Mouse (Mus musculus) limb, embryonic 15.5 days (tissue): ENCODE data around the gene Gm10024. TPM values are rescaled to one million over a fixed set of nuclear protein-coding genes. Genes with fewer than 3 reads are reported as not detected.
"Not testable (repeated sequence)": the region's sequence is repeated elsewhere in the genome, so short reads cannot be mapped to it uniquely, and the experiment has no call there.

Experiments
- ATAC-seq: fragments of 200-750 bp; cut with Nextera tagmentation; 2 replicates; pipeline ENCODE4 v1.8.0; 2017; ENCODE audit warnings: low read depth, moderate TSS enrichment; ENCODE audit not compliant: insufficient number of reproducible peaks, low FRiP score, low TSS enrichment
- H3K27ac ChIP-seq: fragments of 300-500 bp; sonication (generic); 2 replicates; pipeline ENCODE4 v1.5.1; 2015; ENCODE audit warnings: moderate library complexity, mild to moderate bottlenecking, inconsistent platforms
- H3K27me3 ChIP-seq: fragments of 300-500 bp; sonication (generic); 2 replicates; pipeline ENCODE4 v1.6.1; 2015; ENCODE audit warnings: inconsistent platforms
- H3K36me3 ChIP-seq: fragments of 300-500 bp; sonication (generic); 2 replicates; pipeline ENCODE4 v1.6.1; 2015; ENCODE audit warnings: inconsistent platforms
- H3K4me1 ChIP-seq: fragments of 300-500 bp; sonication (generic); 2 replicates; pipeline ENCODE4 v1.6.1; 2015; ENCODE audit warnings: inconsistent platforms
- H3K4me2 ChIP-seq: fragments of 300-500 bp; sonication (generic); 2 replicates; pipeline ENCODE4 v1.6.1; 2015; ENCODE audit warnings: mild to moderate bottlenecking, inconsistent platforms
- H3K4me3 ChIP-seq: fragments of 300-500 bp; sonication (generic); 2 replicates; pipeline ENCODE4 v1.5.1; 2015; ENCODE audit warnings: mild to moderate bottlenecking, inconsistent platforms
- H3K9ac ChIP-seq: fragments of 300-500 bp; sonication (generic); 2 replicates; pipeline ENCODE4 v1.6.1; 2015; ENCODE audit warnings: inconsistent platforms
- H3K9me3 ChIP-seq: fragments of 300-500 bp; sonication (generic); 2 replicates; pipeline ENCODE4 v1.6.1; 2016; ENCODE audit warnings: inconsistent platforms
- WGBS: fragments of 180-500 bp; shearing (Covaris S2); methylation state at CpG from one replicate; pipeline ENCODE4 v1.1.7; 2015; 5-methylcytosine and 5-hydroxymethylcytosine counted together
- polyA plus RNA-seq: library from polyadenylated mRNA; unstranded; fragments of >200 nt; fragmentation: Nextera tagmentation; extraction: Ambion mirVana; gene quantifications from 2 replicates; pipeline ENCODE4 v1.2.1, GENCODE M21; 2015

The Gm10024 gene
- polyA plus RNA-seq: 1.2 and 1.4 TPM in 2 replicates

- not testable (repeated sequence) for H3K9me3 ChIP-seq, H3K27me3 ChIP-seq, H3K36me3 ChIP-seq, H3K4me1 ChIP-seq, H3K9ac ChIP-seq, ATAC-seq, H3K4me3 ChIP-seq, H3K4me2 ChIP-seq, H3K27ac ChIP-seq
Measured at GRCm38 (mm10) chr10:77711157-77711556, at the start of gene Gm10024. Gene Gm10024 (plus strand): TSS chr10:77711457.

- Histone ChIP-seq H3K4me3 (no peak overlapping the region), H3K4me1 (peaks cover 29% of the 10 kb centered on the region), H3K27ac (no peak overlapping the region), H3K9ac (no peak overlapping the region), H3K9me3 (no peaks in the 10 kb centered on the region), H3K27me3 (peaks cover 15% of the 10 kb centered on the region; the same call in 1 of the 2 replicates), H3K4me2 (peak overlapping the region; percentile 26), H3K36me3 (no peaks in the 10 kb centered on the region)
- no peak for ATAC-seq
- WGBS: 17% methylated on average over 43 of the region's 43 CpGs
Measured at GRCm38 (mm10) chr10:77663949-77664665, 47.1 kb upstream of the Gm10024 start.

GRCm38 (mm10) chr10:77666342-77666741 is 44.9 kb upstream of the Gm10024 start:
- H3K4me2 ChIP-seq: 0 out of 2 replicates have a peak overlapping the region, but pooled peaks have one; percentile 5
- no peak overlapping the region; the same call in 1 of the 2 replicates for H3K27ac ChIP-seq
- no peak overlapping the region for H3K9ac ChIP-seq
- no peaks in the 10 kb centered on the region for H3K36me3 ChIP-seq
- 29% methylated on average over 8 of the region's 8 CpGs for WGBS
- peaks cover 15% of the 10 kb centered on the region; the same call in 1 of the 2 replicates for H3K27me3 ChIP-seq
- peak; percentile 64 for ATAC-seq
- H3K4me1 ChIP-seq: peaks cover 29% of the 10 kb centered on the region
- no peaks in the 10 kb centered on the region for H3K9me3 ChIP-seq
- no peak overlapping the region for H3K4me3 ChIP-seq

GRCm38 (mm10) chr10:77667402-77667801 is 43.9 kb upstream of the Gm10024 start:
- 65% methylated on average over 4 of the region's 4 CpGs for WGBS
- no peaks in the 10 kb centered on the region for H3K36me3 ChIP-seq
- ATAC-seq: no peak
- no peak overlapping the region for H3K4me3 ChIP-seq
- H3K9me3 ChIP-seq: no peaks in the 10 kb centered on the region
- no peak overlapping the region; the same call in 1 of the 2 replicates for H3K27ac ChIP-seq
- peaks cover 15% of the 10 kb centered on the region; the same call in 1 of the 2 replicates for H3K27me3 ChIP-seq
- no peak overlapping the region for H3K4me2 ChIP-seq
- H3K4me1 ChIP-seq: peaks cover 29% of the 10 kb centered on the region
- no peak overlapping the region for H3K9ac ChIP-seq

DNA sequence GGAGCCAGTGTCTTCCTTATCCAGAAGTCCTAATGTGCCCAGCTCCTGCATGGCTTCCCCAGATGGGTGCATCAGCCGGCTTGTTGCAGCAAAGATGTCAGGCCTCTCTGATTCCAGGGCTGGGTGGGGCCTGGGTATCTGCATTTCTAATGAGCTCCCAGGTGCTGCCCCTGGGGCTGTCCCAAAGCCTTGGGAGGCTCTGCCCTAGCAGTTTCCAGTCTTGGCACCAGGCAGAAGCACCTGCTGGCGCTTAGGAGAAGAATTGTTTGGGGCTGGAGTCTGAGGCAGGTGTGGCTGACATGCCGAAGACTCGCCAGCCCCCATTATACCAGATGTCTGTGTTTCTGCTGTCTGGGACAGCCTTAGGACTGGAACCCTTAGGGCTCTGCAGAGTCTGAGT is 40.5 kb upstream of the Gm10024 start:
- Histone ChIP-seq H3K36me3 (no peaks in the 10 kb centered on the region), H3K27ac (no peak overlapping the region), H3K4me3 (no peak overlapping the region), H3K9ac (no peak overlapping the region), H3K9me3 (no peaks in the 10 kb centered on the region), H3K27me3 (0 out of 2 replicates have a peak, but pooled peaks cover 4% of the 10 kb centered on the region), H3K4me2 (no peak overlapping the region), H3K4me1 (peaks cover 22% of the 10 kb centered on the region)
- ATAC-seq: no peak
- WGBS: 53% methylated on average over 4 of the region's 4 CpGs

GRCm38 (mm10) chr10:77671519-77671918 is 39.7 kb upstream of the Gm10024 start:
- H3K4me2 ChIP-seq: no peak overlapping the region
- H3K9ac ChIP-seq: no peak overlapping the region
- no peak overlapping the region for H3K4me3 ChIP-seq
- H3K4me1 ChIP-seq: peaks cover 16% of the 10 kb centered on the region
- no peaks in the 10 kb centered on the region for H3K9me3 ChIP-seq
- 60% methylated on average over 4 of the region's 4 CpGs for WGBS
- no peak for ATAC-seq
- no peak overlapping the region for H3K27ac ChIP-seq
- no peaks in the 10 kb centered on the region for H3K36me3 ChIP-seq
- 0 out of 2 replicates have a peak, but pooled peaks cover 10% of the 10 kb centered on the region for H3K27me3 ChIP-seq

DNA sequence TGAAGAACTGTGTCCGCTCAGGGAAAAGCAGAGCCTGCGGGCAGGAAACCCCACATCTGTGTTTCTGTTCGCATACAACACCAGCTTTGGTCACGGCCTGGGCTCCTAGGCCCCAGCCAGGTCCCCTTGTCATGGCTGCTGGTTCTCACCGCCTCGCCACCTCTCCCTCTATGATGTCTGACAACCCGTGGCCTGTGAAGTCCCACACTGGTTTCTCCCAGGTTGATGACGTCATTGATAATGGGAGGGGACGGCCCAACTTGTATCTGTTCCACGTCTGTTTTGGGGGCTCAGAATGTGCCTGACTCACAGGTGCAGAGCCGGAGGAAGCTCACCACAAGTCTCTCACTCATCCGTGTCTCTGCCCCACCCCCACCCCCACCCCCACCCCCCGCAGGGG is 37.5 kb upstream of the Gm10024 start:
- no peak overlapping the region for H3K9ac ChIP-seq
- peaks cover 19% of the 10 kb centered on the region for H3K4me1 ChIP-seq
- no peak overlapping the region for H3K4me2 ChIP-seq
- no peak overlapping the region for H3K4me3 ChIP-seq
- no peaks in the 10 kb centered on the region for H3K36me3 ChIP-seq
- H3K9me3 ChIP-seq: no peaks in the 10 kb centered on the region
- WGBS: 49% methylated on average over 13 of the region's 13 CpGs
- H3K27ac ChIP-seq: no peak overlapping the region
- peaks cover 26% of the 10 kb centered on the region for H3K27me3 ChIP-seq
- ATAC-seq: no peak

DNA sequence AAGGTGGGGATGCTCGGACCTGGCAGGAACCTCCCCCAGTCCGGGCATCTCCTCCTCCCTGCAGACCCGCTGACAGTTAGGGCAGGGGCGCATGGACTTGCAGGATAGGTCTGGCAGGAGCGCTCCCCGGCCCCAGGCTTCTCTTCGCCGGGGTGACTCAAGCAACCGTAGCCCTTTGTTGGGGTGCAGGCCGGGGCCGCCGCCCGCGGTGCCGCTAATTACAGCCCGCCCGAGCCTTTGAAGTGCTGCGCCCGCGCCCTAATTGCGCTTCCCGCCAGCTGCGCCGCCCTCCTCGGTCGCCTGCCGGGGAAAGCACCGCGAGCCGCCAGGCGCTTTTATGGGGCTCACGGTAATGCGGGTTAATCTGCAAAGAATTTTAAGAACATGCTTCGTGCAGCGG is 33.7 kb upstream of the Gm10024 start:
- Histone ChIP-seq H3K27me3 (peaks cover 30% of the 10 kb centered on the region), H3K4me3 (peak overlapping the region; percentile 37), H3K36me3 (no peaks in the 10 kb centered on the region), H3K4me2 (peak overlapping the region; percentile 83), H3K9ac (0 out of 2 replicates have a peak overlapping the region, but pooled peaks have one; percentile 10), H3K27ac (no peak overlapping the region), H3K9me3 (no peaks in the 10 kb centered on the region), H3K4me1 (peaks cover 19% of the 10 kb centered on the region)
- ATAC-seq: peak; percentile 31; the same call in 1 of the 2 replicates
- WGBS: under 1% methylated on average over 35 of the region's 35 CpGs

DNA sequence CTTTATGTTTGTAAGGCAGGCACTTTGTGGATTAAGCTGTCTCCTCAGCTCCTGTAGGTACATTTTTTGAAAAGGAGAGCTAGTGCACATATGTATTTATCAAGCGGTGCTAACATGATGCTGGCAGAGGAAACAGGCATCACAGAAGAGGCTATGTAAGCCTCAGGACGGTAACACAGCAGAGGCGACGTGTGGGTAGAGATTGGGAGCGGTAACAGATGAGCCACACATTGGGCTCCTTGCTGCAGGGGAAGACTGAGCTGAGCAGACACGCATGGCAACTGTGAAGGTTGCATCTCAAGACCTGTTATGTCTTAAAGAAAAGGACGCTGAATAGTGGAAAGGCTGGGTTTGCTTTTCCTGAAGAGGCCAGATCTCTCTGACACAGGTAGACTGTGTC is 28.3 kb upstream of the Gm10024 start:
- 76% methylated on average over 7 of the region's 7 CpGs for WGBS
- Histone ChIP-seq H3K9ac (no peak overlapping the region), H3K9me3 (no peaks in the 10 kb centered on the region), H3K27me3 (peaks cover 42% of the 10 kb centered on the region), H3K4me2 (no peak overlapping the region), H3K36me3 (no peaks in the 10 kb centered on the region), H3K4me3 (no peak overlapping the region), H3K4me1 (peaks cover 8% of the 10 kb centered on the region), H3K27ac (no peak overlapping the region)
- ATAC-seq: no peak

GRCm38 (mm10) chr10:77684181-77684580 is 27.1 kb upstream of the Gm10024 start:
- WGBS: 15% methylated on average over 8 of the region's 8 CpGs
- H3K4me1 ChIP-seq: peaks cover 5% of the 10 kb centered on the region; the same call in 1 of the 2 replicates
- no peak overlapping the region for H3K4me3 ChIP-seq
- no peak overlapping the region for H3K4me2 ChIP-seq
- H3K27ac ChIP-seq: no peak overlapping the region
- no peaks in the 10 kb centered on the region for H3K9me3 ChIP-seq
- H3K36me3 ChIP-seq: no peaks in the 10 kb centered on the region
- H3K27me3 ChIP-seq: peaks cover 32% of the 10 kb centered on the region
- no peak for ATAC-seq
- H3K9ac ChIP-seq: no peak overlapping the region

GRCm38 (mm10) chr10:77685895-77686664 is 25.2 kb upstream of the Gm10024 start, which contains the start of gene Tspear:
Gene Tspear (plus strand): TSS chr10:77686569.
- Histone ChIP-seq H3K4me3 (peak within 1 kb of the TSS; percentile 12), H3K4me2 (peak within 1 kb of the TSS; percentile 24), H3K27me3 (peaks cover 32% of the 10 kb centered on the region), H3K27ac (peak within 1 kb of the TSS; percentile 61), H3K9ac (no peak within 1 kb of the TSS), H3K4me1 (peaks cover 11% of the 10 kb centered on the region; the same call in 1 of the 2 replicates), H3K9me3 (no peaks in the 10 kb centered on the region), H3K36me3 (no peaks in the 10 kb centered on the region)
- ATAC-seq: no peak
- 10% methylated on average over 22 of the region's 22 CpGs for WGBS

DNA sequence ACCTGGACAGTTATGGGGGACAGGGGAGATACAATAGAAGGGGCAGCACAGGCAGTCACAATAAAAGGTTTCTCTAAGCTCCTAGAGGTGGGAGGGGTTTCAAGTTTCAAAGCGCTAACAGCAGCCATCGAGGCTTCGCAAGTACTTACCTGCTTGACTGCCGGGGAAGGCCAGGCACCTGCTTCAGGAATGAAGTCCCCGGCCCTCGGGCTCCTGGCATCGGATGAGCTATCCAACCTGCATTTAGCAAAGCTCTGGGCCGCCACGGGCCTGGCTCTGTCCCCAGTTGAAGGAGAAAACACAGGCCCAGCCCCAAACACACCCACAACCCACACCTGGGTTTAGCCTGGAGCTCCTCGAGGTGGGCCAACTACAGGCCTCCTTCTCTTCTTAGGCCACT is 24.2 kb upstream of the Gm10024 start:
- H3K9ac ChIP-seq: no peak overlapping the region
- no peak for ATAC-seq
- H3K36me3 ChIP-seq: no peaks in the 10 kb centered on the region
- H3K9me3 ChIP-seq: no peaks in the 10 kb centered on the region
- H3K4me1 ChIP-seq: peaks cover 11% of the 10 kb centered on the region; the same call in 1 of the 2 replicates
- H3K27ac ChIP-seq: 0 out of 2 replicates have a peak overlapping the region, but pooled peaks have one; percentile 12
- 0 out of 2 replicates have a peak overlapping the region, but pooled peaks have one; percentile 24 for H3K4me2 ChIP-seq
- H3K27me3 ChIP-seq: peaks cover 32% of the 10 kb centered on the region
- WGBS: 18% methylated on average over 10 of the region's 10 CpGs
- H3K4me3 ChIP-seq: peak overlapping the region; percentile 12
